Mouse (Mus musculus): Measurements from ENCODE around the gene Lpgat1.

DNA sequence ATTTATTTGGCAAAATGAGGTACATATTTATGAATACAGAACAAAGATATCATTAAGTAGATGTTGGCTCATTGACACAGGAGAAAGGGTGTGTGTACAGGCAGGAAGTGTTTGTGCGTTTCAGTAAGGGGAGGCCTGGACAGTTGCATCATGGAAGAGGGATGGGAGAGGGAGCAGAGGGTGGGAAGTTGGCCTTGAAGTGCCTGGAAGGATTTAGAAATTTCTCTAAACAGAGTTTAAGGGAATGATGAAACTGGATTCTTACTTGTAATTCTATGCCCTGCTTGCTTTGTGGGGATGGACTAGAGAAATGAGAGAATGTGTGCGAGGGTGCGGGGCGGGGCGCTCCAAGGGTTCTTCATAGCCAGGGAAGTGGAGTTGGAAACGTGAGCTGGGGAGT, 20.2 kb downstream of the Lpgat1 start:
- TF ChIP-seq POLR2A (IDR thresholded peaks at IDR 0.05; ENCODE audit: low read depth, low read length) (no peak), CTCF (conservative IDR thresholded peaks at IDR 0.05; ENCODE audit: insufficient read depth, insufficient read length, low read depth, low read length) (no peak)
